Mouse (Mus musculus) hindbrain, embryonic 14.5 days (tissue): ENCODE measurements around the gene Kcmf1. TPM values are rescaled to one million over a fixed set of nuclear protein-coding genes. Genes with fewer than 3 reads are reported as not detected.
A peak's percentile ranks its signal among the peaks of the same experiment; 100 is the strongest.

Experiments
- ATAC-seq: fragments of 200-750 bp; cut with Nextera tagmentation; 2 replicates; pipeline ENCODE4 v1.8.0; 2017; ENCODE audit warnings: moderate number of reproducible peaks, mild to moderate bottlenecking, moderate TSS enrichment, moderate library complexity; ENCODE audit not compliant: low FRiP score
- DNase-seq: peaks from one replicate; pipeline ENCODE4 v3.0.0-alpha.2; 2015; ENCODE audit warnings: low spot score
- H3K27ac ChIP-seq: fragments of 300-500 bp; sonication (generic); 2 replicates; pipeline ENCODE4 v1.5.1; 2014; ENCODE audit warnings: mild to moderate bottlenecking, moderate library complexity
- H3K27me3 ChIP-seq: fragments of 300-500 bp; sonication (generic); 2 replicates; pipeline ENCODE4 v1.6.1; 2014; ENCODE audit warnings: mild to moderate bottlenecking, low read length, mixed read lengths; ENCODE audit not compliant: control insufficient read depth, insufficient read depth
- H3K36me3 ChIP-seq: fragments of 300-500 bp; sonication (generic); replicated peaks from 2 replicates; pipeline ENCODE4 v1.6.1; 2014; ENCODE audit not compliant: control insufficient read depth, insufficient read depth
- H3K4me1 ChIP-seq: fragments of 300-500 bp; sonication (generic); replicated peaks from 2 replicates; pipeline ENCODE4 v1.6.1; 2014; ENCODE audit warnings: antibody characterized with exemption, low read length, mixed read lengths; ENCODE audit not compliant: control insufficient read depth, insufficient read depth
- H3K4me2 ChIP-seq: fragments of 300-500 bp; sonication (generic); replicated peaks from 2 replicates; pipeline ENCODE4 v1.6.1; 2014; ENCODE audit warnings: mild to moderate bottlenecking, moderate library complexity
- H3K4me3 ChIP-seq: fragments of 300-500 bp; sonication (generic); replicated peaks from 2 replicates; pipeline ENCODE4 v1.5.1; 2014; ENCODE audit warnings: mild to moderate bottlenecking, low read length
- H3K9ac ChIP-seq: fragments of 300-500 bp; sonication (generic); 2 replicates; pipeline ENCODE4 v1.6.1; 2014
- H3K9me3 ChIP-seq: fragments of 300-500 bp; sonication (generic); 2 replicates; pipeline ENCODE4 v1.6.1; 2016; ENCODE audit warnings: low read length; ENCODE audit not compliant: control insufficient read depth
- WGBS: fragments of 180-500 bp; shearing (Covaris S2); extraction: QIAGEN DNeasy Blood & Tissue Kit; methylation state at CpG from one replicate; pipeline ENCODE4 v1.1.7; 2014; 5-methylcytosine and 5-hydroxymethylcytosine counted together
- polyA plus RNA-seq: library from polyadenylated mRNA; unstranded; fragments of >200 nt; fragmentation: Nextera tagmentation; extraction: Ambion mirVana; gene quantifications from 2 replicates; pipeline ENCODE4 v1.2.1, GENCODE M21; 2014

The Kcmf1 gene
- 41.1 and 43.1 TPM in 2 replicates for polyA plus RNA-seq

- ATAC-seq (peak; percentile 82), DNase-seq (peak; percentile 51)
- peak within 1 kb of the TSS; percentile 80 for H3K4me2 ChIP-seq
- H3K4me3 ChIP-seq: peak within 1 kb of the TSS; percentile 97
- peak within 1 kb of the TSS; percentile 97 for H3K27ac ChIP-seq
- peak within 1 kb of the TSS; percentile 99 for H3K9ac ChIP-seq
- peaks cover 24% of the 10 kb centered on the region for H3K4me1 ChIP-seq
- no peaks in the 10 kb centered on the region for H3K27me3 ChIP-seq
- H3K36me3 ChIP-seq: peaks cover 4% of the 10 kb centered on the region; the same call in 1 of the 2 replicates
- H3K9me3 ChIP-seq: no peaks in the 10 kb centered on the region
- 1% methylated on average over 50 of the region's 113 CpGs for WGBS
Measured at GRCm38 (mm10) chr6:72899781-72900681, at the start of gene Kcmf1. TSS of gene Kcmf1 (minus strand) at chr6:72899979.

- DNase-seq: no peak
- H3K9ac ChIP-seq: no peak overlapping the region
- ATAC-seq: no peak
- no peak overlapping the region for H3K27ac ChIP-seq
- 81% methylated on average over 9 of the region's 9 CpGs for WGBS
- H3K36me3 ChIP-seq: no peaks in the 10 kb centered on the region
- no peaks in the 10 kb centered on the region for H3K9me3 ChIP-seq
- H3K27me3 ChIP-seq: no peaks in the 10 kb centered on the region
- no peak overlapping the region for H3K4me2 ChIP-seq
- no peak overlapping the region for H3K4me3 ChIP-seq
- H3K4me1 ChIP-seq: no peaks in the 10 kb centered on the region
Measured at GRCm38 (mm10) chr6:72949161-72949756, 49.5 kb upstream of the Kcmf1 start.

- 92% methylated on average over 3 of the region's 3 CpGs for WGBS
Measured at GRCm38 (mm10) chr6:72948392-72948791, 48.6 kb upstream of the Kcmf1 start.

GRCm38 (mm10) chr6:72947960-72948359 lies 48.2 kb upstream of the Kcmf1 start:
- H3K9ac ChIP-seq: no peak overlapping the region
- H3K4me3 ChIP-seq: no peak overlapping the region
- 41% methylated on average over 6 of the region's 6 CpGs for WGBS
- no peaks in the 10 kb centered on the region for H3K4me1 ChIP-seq
- DNase-seq: no peak
- no peaks in the 10 kb centered on the region for H3K36me3 ChIP-seq
- H3K4me2 ChIP-seq: no peak overlapping the region
- H3K9me3 ChIP-seq: no peaks in the 10 kb centered on the region
- no peak for ATAC-seq
- H3K27me3 ChIP-seq: no peaks in the 10 kb centered on the region
- 0 out of 2 replicates have a peak overlapping the region, but pooled peaks have one; percentile 26 for H3K27ac ChIP-seq

More at GRCm38 (mm10) chr6:72948392-72948791, 48.6 kb upstream of the Kcmf1 start:
- Histone ChIP-seq H3K36me3 (no peaks in the 10 kb centered on the region), H3K9me3 (no peaks in the 10 kb centered on the region), H3K4me2 (no peak overlapping the region), H3K27me3 (no peaks in the 10 kb centered on the region), H3K4me3 (no peak overlapping the region), H3K27ac (0 out of 2 replicates have a peak overlapping the region, but pooled peaks have one; percentile 26), H3K4me1 (no peaks in the 10 kb centered on the region), H3K9ac (no peak overlapping the region)
- ATAC-seq (no peak), DNase-seq (no peak)

- no peak overlapping the region for H3K4me2 ChIP-seq
Measured at GRCm38 (mm10) chr6:72940493-72940892, 40.7 kb upstream of the Kcmf1 start.

GRCm38 (mm10) chr6:72937859-72938258 lies 38.1 kb upstream of the Kcmf1 start:
- H3K4me2 ChIP-seq: no peak overlapping the region
- H3K27me3 ChIP-seq: no peaks in the 10 kb centered on the region
- no peak overlapping the region for H3K4me3 ChIP-seq
- no peak for DNase-seq
- H3K27ac ChIP-seq: no peak overlapping the region
- no peaks in the 10 kb centered on the region for H3K36me3 ChIP-seq
- H3K9ac ChIP-seq: no peak overlapping the region
- no peak for ATAC-seq
- H3K9me3 ChIP-seq: no peaks in the 10 kb centered on the region
- WGBS: 87% methylated on average over 5 of the region's 5 CpGs
- H3K4me1 ChIP-seq: no peaks in the 10 kb centered on the region

More at GRCm38 (mm10) chr6:72940493-72940892, 40.7 kb upstream of the Kcmf1 start:
- DNase-seq (peak; percentile 88), ATAC-seq (peak; percentile 57; the same call in 1 of the 2 replicates)
- Histone ChIP-seq H3K4me3 (no peak overlapping the region), H3K4me1 (no peaks in the 10 kb centered on the region), H3K27me3 (no peaks in the 10 kb centered on the region), H3K36me3 (no peaks in the 10 kb centered on the region), H3K9me3 (no peaks in the 10 kb centered on the region), H3K9ac (no peak overlapping the region), H3K27ac (no peak overlapping the region)
- 8% methylated on average over 3 of the region's 3 CpGs for WGBS

GRCm38 (mm10) chr6:72937430-72937829 lies 37.7 kb upstream of the Kcmf1 start:
- no peaks in the 10 kb centered on the region for H3K27me3 ChIP-seq
- WGBS: 85% methylated on average over 3 of the region's 3 CpGs

GRCm38 (mm10) chr6:72932955-72933354 lies 33.2 kb upstream of the Kcmf1 start:
- Histone ChIP-seq H3K4me1 (no peaks in the 10 kb centered on the region), H3K27me3 (no peaks in the 10 kb centered on the region), H3K27ac (no peak overlapping the region), H3K9me3 (no peaks in the 10 kb centered on the region), H3K4me2 (no peak overlapping the region), H3K36me3 (no peaks in the 10 kb centered on the region), H3K4me3 (no peak overlapping the region), H3K9ac (no peak overlapping the region)
- ATAC-seq (no peak), DNase-seq (no peak)
- WGBS: 89% methylated on average over 1 of the region's 1 CpGs

More at GRCm38 (mm10) chr6:72937430-72937829, 37.7 kb upstream of the Kcmf1 start:
- Histone ChIP-seq H3K4me3 (no peak overlapping the region), H3K4me1 (no peaks in the 10 kb centered on the region), H3K36me3 (no peaks in the 10 kb centered on the region), H3K9me3 (no peaks in the 10 kb centered on the region), H3K4me2 (no peak overlapping the region), H3K9ac (no peak overlapping the region), H3K27ac (no peak overlapping the region)
- no peak for DNase-seq
- no peak for ATAC-seq

- Histone ChIP-seq H3K4me2 (no peak overlapping the region), H3K27me3 (no peaks in the 10 kb centered on the region), H3K36me3 (no peaks in the 10 kb centered on the region), H3K27ac (no peak overlapping the region), H3K9me3 (no peaks in the 10 kb centered on the region), H3K4me3 (no peak overlapping the region), H3K9ac (no peak overlapping the region), H3K4me1 (no peaks in the 10 kb centered on the region; the same call in 1 of the 2 replicates)
- DNase-seq: no peak
- 93% methylated on average over 3 of the region's 3 CpGs for WGBS
- ATAC-seq: no peak
Measured at GRCm38 (mm10) chr6:72931533-72931932, 31.8 kb upstream of the Kcmf1 start.
